Mouse (Mus musculus): ENCODE data around the gene Saa3.
"Not testable (repeated sequence)": the region's sequence is repeated elsewhere in the genome, so short reads cannot be mapped to it uniquely, and the experiment has no call there.

The Saa3 gene

GRCm38 (mm10) chr7:46715600-46715999 is at the start of gene Saa3:
Gene Saa3, minus strand, starts transcription at chr7:46715700.
- ATAC-seq (ENCODE audit: low TSS enrichment), result no peak

GRCm38 (mm10) chr7:46764672-46765071 is 49.2 kb upstream of the Saa3 start:
- ATAC-seq (ENCODE audit: low TSS enrichment), result no peak

GRCm38 (mm10) chr7:46762601-46763000 is 47.1 kb upstream of the Saa3 start:
- no peak for ATAC-seq (ENCODE audit: low TSS enrichment)

GRCm38 (mm10) chr7:46761049-46761795 is 45.7 kb upstream of the Saa3 start:
- ATAC-seq (ENCODE audit: low TSS enrichment), result no peak

GRCm38 (mm10) chr7:46751490-46751889 is 36.0 kb upstream of the Saa3 start, which contains the start of gene Saa2:
Gene Saa2, plus strand, starts transcription at chr7:46751790.
- ATAC-seq (ENCODE audit: low TSS enrichment), result no peak

- ATAC-seq (ENCODE audit: low TSS enrichment), result no peak
Measured at GRCm38 (mm10) chr7:46748459-46748858, 33.0 kb upstream of the Saa3 start.

GRCm38 (mm10) chr7:46746381-46746780 is 30.9 kb upstream of the Saa3 start:
- ATAC-seq (ENCODE audit: low TSS enrichment), result no peak

- no peak for ATAC-seq (ENCODE audit: low TSS enrichment)
Measured at GRCm38 (mm10) chr7:46745816-46746215, 30.3 kb upstream of the Saa3 start.

GRCm38 (mm10) chr7:46742880-46743279 is 27.4 kb upstream of the Saa3 start, which contains the start of gene Saa1:
Gene Saa1, minus strand, starts transcription at chr7:46742980.
- not testable (repeated sequence) for ATAC-seq (ENCODE audit: low TSS enrichment)

- not testable (repeated sequence) for ATAC-seq (ENCODE audit: low TSS enrichment)
Measured at GRCm38 (mm10) chr7:46740041-46740440, 24.5 kb upstream of the Saa3 start.

GRCm38 (mm10) chr7:46738561-46739460 is 23.3 kb upstream of the Saa3 start:
- ATAC-seq (ENCODE audit: low TSS enrichment), result no peak

- no peak for ATAC-seq (ENCODE audit: low TSS enrichment)
Measured at GRCm38 (mm10) chr7:46734983-46735382, 19.5 kb upstream of the Saa3 start.

GRCm38 (mm10) chr7:46732458-46732857 is 17.0 kb upstream of the Saa3 start, which contains the start of gene Saa4:
Gene Saa4, minus strand, starts transcription at chr7:46732603.
- ATAC-seq (ENCODE audit: low TSS enrichment), result no peak

- no peak for ATAC-seq (ENCODE audit: low TSS enrichment)
Measured at GRCm38 (mm10) chr7:46727584-46727983, 12.1 kb upstream of the Saa3 start.

- peak; percentile 41; the same call in 1 of the 2 replicates for ATAC-seq (ENCODE audit: low TSS enrichment)
Measured at GRCm38 (mm10) chr7:46724396-46724795, 8.9 kb upstream of the Saa3 start.

GRCm38 (mm10) chr7:46723849-46724248 is 8.3 kb upstream of the Saa3 start:
- ATAC-seq (ENCODE audit: low TSS enrichment), result no peak

- ATAC-seq (ENCODE audit: low TSS enrichment), result no peak
Measured at GRCm38 (mm10) chr7:46723354-46723753, 7.9 kb upstream of the Saa3 start.

- 0 out of 2 replicates have a peak, but pooled peaks have one; percentile 20 for ATAC-seq (ENCODE audit: low TSS enrichment)
Measured at GRCm38 (mm10) chr7:46720460-46720859, 5.0 kb upstream of the Saa3 start.

GRCm38 (mm10) chr7:46719526-46719925 is 4.0 kb upstream of the Saa3 start:
- no peak; the same call in 1 of the 2 replicates for ATAC-seq (ENCODE audit: low TSS enrichment)

GRCm38 (mm10) chr7:46718591-46719270 is 3.2 kb upstream of the Saa3 start:
- ATAC-seq (ENCODE audit: low TSS enrichment), result no peak

- no peak for ATAC-seq (ENCODE audit: low TSS enrichment)
Measured at GRCm38 (mm10) chr7:46716897-46717296, 1.4 kb upstream of the Saa3 start.

GRCm38 (mm10) chr7:46714518-46714917 is 982 bp downstream of the Saa3 start:
- peak; percentile 45; the same call in 1 of the 2 replicates for ATAC-seq (ENCODE audit: low TSS enrichment)
